Mouse (Mus musculus): ENCODE measurements around the gene Mtln. TPM values are rescaled to one million over a fixed set of nuclear protein-coding genes. Genes with fewer than 3 reads are reported as not detected.
A peak's percentile ranks its signal among the peaks of the same experiment; 100 is the strongest.

The Mtln gene
- total RNA-seq, 2 experiments from 2014 or later = 82.9 to 114 TPM

DNA sequence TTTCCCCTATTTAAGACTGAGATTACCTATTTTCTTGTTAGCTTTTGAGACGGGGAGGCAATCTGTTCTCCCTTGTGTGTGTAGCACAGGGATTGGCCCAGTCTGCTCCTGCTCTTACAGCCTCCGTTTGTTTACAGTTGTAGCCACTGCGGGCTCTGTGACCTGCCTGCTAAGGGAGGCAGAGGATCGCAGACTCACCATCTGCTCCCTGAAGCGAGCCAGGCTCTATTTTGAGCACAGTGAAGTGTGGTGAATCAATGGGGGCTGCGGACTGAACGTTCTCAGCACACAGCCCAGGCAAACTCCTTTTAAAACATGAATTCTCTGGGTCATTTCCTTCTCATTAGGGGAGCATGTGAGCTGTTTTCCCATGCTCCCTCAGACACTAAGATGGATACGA lies 35.1 kb downstream of the Mtln start:
- DNase-seq = no peak

GRCm38 (mm10) chr2:127754113-127754512 lies 38.2 kb downstream of the Mtln start:
- DNase-seq = no peak

GRCm38 (mm10) chr2:127751849-127752610 lies 40.3 kb downstream of the Mtln start:
- no peak for DNase-seq

DNA sequence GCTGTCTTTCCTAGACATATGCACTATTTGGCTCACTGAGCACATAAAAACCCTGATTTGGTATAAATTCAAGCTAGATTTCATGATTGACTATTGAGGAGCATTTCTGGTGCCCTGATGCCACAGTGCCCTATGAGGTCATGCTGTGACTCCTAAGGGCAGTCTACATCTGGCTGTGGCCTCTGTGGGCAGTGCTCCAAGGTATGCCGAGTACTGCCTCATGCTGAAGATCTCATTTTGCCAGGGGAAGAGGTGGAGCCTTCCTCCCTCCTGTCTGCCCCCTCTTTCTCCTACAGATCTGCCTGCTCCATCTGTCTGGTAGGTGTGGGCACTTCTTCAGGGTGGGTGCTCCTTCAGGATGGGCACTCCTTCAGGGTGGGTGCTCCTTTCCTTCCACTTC lies 42.9 kb downstream of the Mtln start:
- DNase-seq = peak; percentile 59 to 65

GRCm38 (mm10) chr2:127748316-127748715 lies 44.0 kb downstream of the Mtln start:
- DNase-seq = no peak

DNA sequence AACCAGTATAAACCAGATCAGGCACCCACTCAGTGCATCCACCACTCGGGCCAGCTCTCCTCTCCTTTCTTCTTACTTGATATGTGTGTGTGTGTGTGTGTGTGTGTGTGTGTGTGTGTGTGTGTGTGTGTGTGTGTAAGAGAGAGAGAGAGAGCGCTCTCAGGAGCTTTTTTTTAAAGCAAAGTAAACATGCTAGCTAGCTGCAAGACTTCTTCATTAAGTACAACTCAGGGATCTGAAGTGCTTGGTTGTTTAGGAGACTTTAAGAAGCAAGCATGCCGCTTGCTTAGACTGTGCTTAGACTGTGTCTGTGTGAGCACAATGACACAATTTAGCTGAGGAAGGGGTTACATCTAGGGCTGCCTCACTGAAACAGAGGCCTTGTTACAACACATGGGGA lies 49.7 kb downstream of the Mtln start:
- no peak for DNase-seq

Other genes with a start within 250 kb of the Mtln start
- gene Zfp661, start 205.4 kb downstream of the Mtln start, total RNA-seq (2021) = 1 to 10 TPM; 3.0 to 3.2 TPM
- 100 to 1,000 TPM; 113 to 115 TPM for gene Mrps5, start 205.3 kb downstream of the Mtln start, total RNA-seq (2021)
- gene Mal, start 135.8 kb downstream of the Mtln start, total RNA-seq (2021) = 1 to 10 TPM; 6.3 to 7.9 TPM
- gene Mall, start 62.6 kb downstream of the Mtln start, total RNA-seq (2021) = 1 to 10 TPM in 1 of 2 experiments, under 1 TPM in 1; 0.86 to 2.2 TPM
- 10 to 100 TPM; 21.2 to 28.5 TPM for gene Nphp1, start 3.6 kb downstream of the Mtln start, total RNA-seq (2021)
- gene Bub1, start 39.4 kb upstream of the Mtln start, total RNA-seq (2021) = 1 to 10 TPM; 1.8 to 2.8 TPM
- 1 to 10 TPM in 1 of 2 experiments, under 1 TPM in 1; 0.20 to 1.7 TPM for gene Acoxl, start 46.4 kb upstream of the Mtln start, total RNA-seq (2021)

All from adrenal gland, postnatal 36 days (tissue).